ENCODE assay signal across 12 mouse cellular contexts in the genomic region with DNA sequence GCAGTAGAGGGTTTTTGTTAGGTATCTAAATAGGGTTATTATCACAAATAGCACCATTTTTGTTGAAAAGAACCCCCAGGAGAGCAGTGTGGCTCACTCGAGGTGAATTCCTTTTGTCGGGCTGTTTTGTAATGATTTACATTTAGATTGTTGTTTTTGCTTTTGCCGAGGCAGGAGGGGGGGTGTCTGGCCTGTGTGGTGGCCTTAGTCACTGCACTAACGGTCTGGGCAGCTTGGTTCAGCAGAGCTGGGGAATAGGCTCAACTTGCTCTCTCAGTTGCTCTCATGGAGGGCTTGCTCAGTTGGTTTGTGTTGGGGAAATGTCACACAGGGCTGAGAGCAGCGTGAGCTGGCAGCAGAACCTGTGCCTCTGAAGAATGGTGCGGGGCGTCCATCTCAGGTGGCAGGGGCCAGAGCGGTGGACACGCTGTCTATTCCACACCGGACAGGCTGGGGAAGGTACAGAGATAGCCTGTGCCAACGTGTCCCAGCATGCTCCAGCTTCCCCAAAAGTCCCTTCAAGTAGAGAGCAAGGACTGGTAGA.
DNase-seq lines count a peak whose midpoint lies in the region; ATAC-seq and TF ChIP-seq lines count a peak whose summit lies in the region.
"Had no signal": no experiment of that assay in that cellular context is flagged by ENCODE, and none has a peak within 500 bp of the region (broad histone marks: within the 10 kb centered on the region; RNA-seq: fewer than 3 reads in every experiment).

No protein-coding gene starts in this region.

- peak; percentile 5 to 9 for DNase-seq in frontal cortex, postnatal 10 days (ENCODE audit: low spot score in 2 of 2)
- DNase-seq in layer of hippocampus, adult 2 months (ENCODE audit: low spot score in 2 of 2) = peak; percentile 0 to 9
- no peak for DNase-seq in layer of hippocampus, adult 11-12 months (ENCODE audit: low spot score)
- peak; percentile 2 for DNase-seq in thymus, postnatal 14 days
- no peak for DNase-seq in thymus, postnatal 0 days (ENCODE audit: low spot score)
- DNase-seq in stomach, postnatal 0 days (ENCODE audit: low spot score) = peak; percentile 11

- peak overlapping the region; percentile 94 for H3K27ac ChIP-seq in layer of hippocampus, adult 2 months
- no peak overlapping the region for H3K27ac ChIP-seq in stomach, postnatal 0 days (replicated peaks)
- H3K27ac ChIP-seq: heart, adult 2 months; hindbrain, embryonic 15.5 days; limb, embryonic 13.5 days; lung, embryonic 15.5 days had no signal

- TF ChIP-seq EP300 in stomach, postnatal 0 days (optimal IDR thresholded peaks at IDR 0.05) = no peak

- H3K9ac ChIP-seq in stomach, postnatal 0 days (ENCODE audit: low read length) = no peak overlapping the region
- H3K9ac ChIP-seq: hindbrain, embryonic 15.5 days; limb, embryonic 13.5 days; lung, embryonic 15.5 days had no signal

- no peaks in the 10 kb centered on the region for H3K9me3 ChIP-seq in stomach, postnatal 0 days (ENCODE audit: control insufficient read depth, low read length)
- H3K9me3 ChIP-seq: hindbrain, embryonic 15.5 days; limb, embryonic 13.5 days; lung, embryonic 15.5 days had no signal

- H3K36me3 ChIP-seq in stomach, postnatal 0 days (ENCODE audit: control insufficient read depth, insufficient read depth, low read length) = peaks cover 6% of the 10 kb centered on the region; the same call in 1 of the 2 replicates
- H3K36me3 ChIP-seq: hindbrain, embryonic 15.5 days; lung, embryonic 15.5 days had no signal

- no peak for ATAC-seq in frontal cortex, adult (ENCODE audit: low TSS enrichment)
- no peak for ATAC-seq in stomach, postnatal 0 days (ENCODE audit: low FRiP score, low TSS enrichment)
- ATAC-seq: CD4-positive, CD25-positive, alpha-beta regulatory T cell, adult 4 months had no signal

- WGBS in stomach, postnatal 0 days = 70% methylated on average over 11 of the region's 11 CpGs

- H3K27me3 ChIP-seq in stomach, postnatal 0 days (ENCODE audit: control insufficient read depth, insufficient read depth, low read length) = no peaks in the 10 kb centered on the region
- H3K27me3 ChIP-seq: hindbrain, embryonic 15.5 days; limb, embryonic 13.5 days; lung, embryonic 15.5 days had no signal

- H3K4me3 ChIP-seq in layer of hippocampus, adult 2 months = no peak overlapping the region
- H3K4me3 ChIP-seq in stomach, postnatal 0 days (ENCODE audit: low read depth, low read length) = no peak overlapping the region
- H3K4me3 ChIP-seq: heart, adult 2 months; hindbrain, embryonic 15.5 days; limb, embryonic 13.5 days; lung, embryonic 15.5 days had no signal

- TF ChIP-seq CTCF in layer of hippocampus, adult 2 months (conservative IDR thresholded peaks at IDR 0.05) = no peak
- no peak for TF ChIP-seq CTCF in stomach, postnatal 0 days (IDR thresholded peaks at IDR 0.05; ENCODE audit: low read depth)

- no peak overlapping the region for H3K4me2 ChIP-seq in stomach, postnatal 0 days (replicated peaks; ENCODE audit: low read depth)
- H3K4me2 ChIP-seq: hindbrain, embryonic 15.5 days; limb, embryonic 13.5 days; lung, embryonic 15.5 days had no signal

- H3K4me1 ChIP-seq in stomach, postnatal 0 days (replicated peaks; ENCODE audit: control insufficient read depth, insufficient read depth) = 0 out of 2 replicates have a peak, but pooled peaks cover 4% of the 10 kb centered on the region

Comparison
In these comparisons a context has a peak if more than half of its experiments do, and no peak if none do; other contexts are left out.
1. DNase-seq: peak in frontal cortex, postnatal 10 days (2 of 2), layer of hippocampus, adult 2 months (2 of 2), thymus, postnatal 14 days (single experiment) and stomach, postnatal 0 days (single experiment); none in layer of hippocampus, adult 11-12 months (single experiment) and thymus, postnatal 0 days (single experiment).